Mouse (Mus musculus) fat pad, adult 2 months (tissue): Measurements from ENCODE around the gene Dnah8.
"Not testable (repeated sequence)": the region's sequence is repeated elsewhere in the genome, so short reads cannot be mapped to it uniquely, and the experiment has no call there.

Experiments used
- DNase-seq: peaks from one replicate; pipeline ENCODE4 v3.0.0-alpha.2; 2011; ENCODE audit warnings: low read depth, low spot score; ENCODE audit errors: extremely low read depth

The Dnah8 gene

DNA sequence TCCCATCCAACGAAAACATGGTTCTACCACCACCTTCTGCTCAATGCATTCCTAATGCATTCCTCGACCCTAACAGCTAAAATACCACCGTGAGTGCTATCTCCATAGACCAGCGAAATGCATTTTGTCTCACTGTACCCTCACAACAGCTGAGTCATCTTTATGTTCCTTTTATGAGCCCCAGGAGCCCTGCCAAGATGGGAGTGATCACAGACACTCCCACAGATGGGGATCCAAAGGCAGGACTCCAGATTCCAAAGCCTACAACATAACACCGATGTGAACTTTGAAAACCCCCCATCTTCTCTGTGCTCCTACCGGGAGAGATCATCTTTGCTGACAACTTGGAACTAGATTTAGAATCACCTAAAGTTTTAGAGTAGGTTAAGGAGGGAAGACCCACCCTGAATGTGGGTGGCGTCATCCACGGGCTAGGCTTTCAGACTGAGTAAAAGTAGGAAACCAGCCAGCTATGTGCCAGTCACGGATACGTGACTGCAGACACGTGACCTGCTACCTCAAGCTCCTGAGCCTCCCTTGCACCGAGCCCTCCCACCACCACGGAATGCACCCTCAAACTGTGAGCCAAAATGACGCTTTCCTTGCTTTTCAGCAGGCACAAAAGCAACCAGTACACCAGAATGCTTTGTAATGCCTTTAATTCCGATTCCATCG lies 14.7 kb upstream of the Dnah8 start:
- DNase-seq = no peak

DNA sequence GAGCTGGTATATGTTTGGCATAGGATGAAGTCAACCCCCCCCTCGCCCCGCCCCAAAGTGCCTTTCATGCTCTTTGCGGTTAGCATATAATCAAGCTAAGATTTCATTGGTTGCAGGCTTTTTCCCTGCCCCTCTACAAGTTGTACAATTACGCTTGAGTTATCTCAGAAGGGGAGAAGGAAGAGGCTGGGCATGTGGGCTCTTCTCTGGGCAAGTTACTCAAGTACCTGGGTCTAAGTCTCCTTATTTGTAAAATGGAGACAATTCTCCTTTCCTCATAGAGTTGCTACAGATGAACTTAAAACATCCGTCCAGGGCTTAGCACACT lies 14.2 kb upstream of the Dnah8 start:
- no peak for DNase-seq

DNA sequence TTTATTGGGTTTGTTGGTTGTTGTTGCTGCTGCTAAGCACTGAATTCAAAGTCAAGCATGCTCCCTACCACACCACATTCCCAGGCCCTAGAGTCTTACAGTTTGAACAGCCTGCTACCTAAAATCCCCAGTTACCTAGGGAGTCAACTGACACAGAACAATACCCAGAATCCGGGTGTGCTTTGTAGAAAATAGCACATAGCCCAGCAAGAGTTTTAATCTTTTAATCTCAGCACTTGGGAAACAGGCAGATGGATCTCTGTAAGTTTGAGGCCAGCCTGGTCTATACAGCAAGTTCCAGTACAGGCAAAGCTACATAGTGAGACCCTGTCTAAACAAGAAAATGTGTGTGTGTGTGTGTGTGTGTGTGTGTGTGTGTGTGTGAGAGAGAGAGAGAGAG lies 13.4 kb upstream of the Dnah8 start:
- DNase-seq = no peak

DNA sequence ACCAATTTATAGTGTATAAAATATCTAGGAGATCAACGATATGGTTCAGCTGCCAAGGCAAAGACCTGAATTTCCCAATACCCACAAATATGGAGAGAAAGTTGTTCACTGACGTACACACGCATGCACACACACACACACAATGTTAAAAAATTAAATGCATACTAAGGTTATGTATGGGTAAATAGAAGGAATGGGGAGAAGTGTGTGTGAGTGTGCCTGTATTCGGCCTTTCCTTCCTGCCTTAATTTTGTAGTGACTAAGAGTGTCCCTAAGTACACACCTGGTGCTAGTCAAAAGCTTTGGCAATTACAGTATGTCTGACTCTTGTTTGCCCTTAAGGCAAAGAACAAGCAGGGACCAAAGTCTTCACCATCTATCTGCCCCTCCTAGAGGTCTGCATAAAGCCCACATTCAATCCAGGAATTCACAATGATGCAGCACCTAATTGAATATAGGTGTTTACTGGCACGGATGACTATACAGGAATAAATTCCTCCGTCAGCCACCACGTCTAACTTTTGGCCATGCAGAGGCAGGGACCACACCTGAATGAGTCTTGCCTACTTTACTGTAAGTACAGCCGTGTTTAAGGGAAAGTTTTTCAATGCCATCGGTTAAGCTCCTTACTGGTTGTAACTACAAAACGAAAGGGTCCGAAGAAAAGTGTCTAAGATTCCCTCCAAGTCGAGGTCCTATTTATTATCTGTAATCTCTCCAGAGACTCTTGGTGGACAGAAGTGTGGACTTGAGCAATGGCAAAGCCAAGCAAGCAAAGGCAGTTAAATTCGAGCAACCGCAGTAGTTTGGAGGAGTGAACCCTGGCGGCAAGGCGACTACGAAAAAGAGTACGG lies 12.7 kb upstream of the Dnah8 start:
- DNase-seq = no peak

DNA sequence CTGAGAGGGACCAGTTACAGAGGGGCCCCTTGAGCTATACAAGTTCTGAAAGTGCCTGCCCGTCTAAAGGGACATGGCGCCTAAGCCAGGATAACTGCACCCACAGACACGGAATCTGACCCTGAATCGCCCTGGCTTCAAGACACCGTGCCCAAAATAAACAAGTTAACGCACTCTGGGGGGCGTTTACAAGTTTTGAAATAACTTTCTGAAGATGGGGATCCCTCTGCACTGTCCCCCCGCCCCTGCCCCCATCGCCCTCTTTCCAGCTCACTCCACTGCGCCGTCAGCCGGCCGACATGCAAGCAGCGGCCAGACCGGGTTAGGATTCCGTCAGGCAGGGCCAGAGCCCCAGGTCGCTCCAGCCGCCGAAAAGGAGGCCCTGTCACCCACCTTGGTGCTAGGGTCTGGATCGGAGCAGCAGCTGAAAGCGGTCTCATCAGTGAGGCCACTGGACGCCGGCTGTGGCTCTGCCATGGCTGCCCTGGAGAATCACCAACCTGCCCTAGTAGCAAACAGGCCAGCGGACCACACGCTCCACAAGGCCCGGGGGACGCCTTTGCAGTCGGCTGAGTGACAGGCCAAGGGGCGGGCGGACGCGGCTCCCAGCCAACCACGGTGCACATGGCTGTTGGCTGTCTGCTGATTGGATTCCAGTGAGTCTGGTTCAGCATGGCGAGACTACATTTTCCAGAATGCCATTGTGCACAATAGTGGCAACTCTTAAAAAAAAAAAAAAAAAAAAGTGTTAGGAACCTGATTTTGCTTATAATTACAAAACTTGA lies 11.9 kb upstream of the Dnah8 start:
- DNase-seq = peak; percentile 67

DNA sequence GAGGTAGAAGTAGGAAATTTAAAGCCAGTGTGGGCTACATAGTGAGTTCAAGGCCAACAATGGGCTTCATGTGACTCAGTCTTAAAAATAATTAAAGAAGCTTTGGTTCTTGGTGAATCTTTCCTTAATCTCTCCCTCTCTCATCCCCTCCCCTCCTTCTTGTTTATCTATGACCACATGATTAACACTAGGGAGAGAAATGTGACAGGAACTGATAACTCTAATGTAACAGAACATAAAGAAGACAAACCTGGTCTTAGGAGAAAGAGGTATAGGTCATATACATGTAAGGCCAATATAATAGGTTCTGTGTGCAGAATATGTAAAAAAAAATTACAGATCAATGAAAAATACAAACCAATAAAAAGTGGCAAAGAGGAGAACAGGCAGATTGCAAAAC lies 10.8 kb upstream of the Dnah8 start:
- no peak for DNase-seq

DNA sequence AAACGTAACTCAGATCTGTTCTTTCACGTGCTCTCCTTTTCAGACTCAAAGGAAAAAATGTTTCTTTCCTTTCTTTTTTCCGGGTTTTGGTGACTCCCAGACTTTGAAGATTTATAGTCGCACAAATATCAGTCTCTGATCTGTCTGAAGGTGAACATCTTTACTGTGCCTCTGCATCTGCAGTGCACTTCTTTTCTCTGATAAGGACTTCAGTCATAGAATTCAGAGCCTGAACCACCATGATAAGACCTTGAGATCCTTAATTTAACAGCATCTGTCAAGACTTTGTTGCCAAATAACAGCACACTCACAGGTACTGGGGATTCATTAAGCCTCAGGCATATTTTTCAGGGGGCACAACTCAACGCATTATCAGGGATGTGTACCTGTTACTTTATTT lies 8.0 kb upstream of the Dnah8 start:
- DNase-seq = no peak

DNA sequence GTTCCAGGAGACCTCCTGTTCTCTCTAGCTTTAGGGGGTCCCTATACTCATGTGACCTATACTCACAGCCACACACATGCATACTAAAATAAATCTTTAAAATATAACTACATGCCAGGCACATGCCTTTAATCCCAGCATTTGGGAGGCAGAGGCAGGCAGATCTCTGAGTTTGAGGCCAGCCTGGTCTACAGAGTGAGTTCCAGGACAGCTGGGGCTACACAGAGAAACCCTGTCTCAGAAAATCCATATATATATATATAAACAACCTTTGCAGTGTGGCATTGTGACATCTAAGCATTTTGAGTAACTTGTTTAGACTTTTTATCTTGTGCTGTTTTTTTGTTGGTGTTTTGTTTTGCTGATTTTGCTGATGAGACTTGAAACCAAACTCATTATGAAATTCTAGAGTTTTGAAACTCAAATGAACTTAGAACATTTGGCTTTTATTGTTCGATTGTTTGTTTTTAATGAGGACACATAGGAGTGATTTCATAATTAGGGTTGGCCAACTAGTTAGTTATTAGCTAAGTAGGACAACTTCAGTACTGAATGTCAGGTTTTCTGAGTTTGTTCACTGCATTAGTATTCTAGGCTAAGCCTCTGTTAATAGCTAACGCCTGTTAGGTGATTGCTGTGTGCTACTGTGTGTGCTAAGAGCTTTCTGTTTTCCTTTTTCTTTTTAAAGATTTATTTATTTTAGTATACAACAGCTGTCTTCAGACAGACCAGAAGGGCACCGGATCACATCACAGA lies 5.8 kb upstream of the Dnah8 start:
- no peak for DNase-seq

DNA sequence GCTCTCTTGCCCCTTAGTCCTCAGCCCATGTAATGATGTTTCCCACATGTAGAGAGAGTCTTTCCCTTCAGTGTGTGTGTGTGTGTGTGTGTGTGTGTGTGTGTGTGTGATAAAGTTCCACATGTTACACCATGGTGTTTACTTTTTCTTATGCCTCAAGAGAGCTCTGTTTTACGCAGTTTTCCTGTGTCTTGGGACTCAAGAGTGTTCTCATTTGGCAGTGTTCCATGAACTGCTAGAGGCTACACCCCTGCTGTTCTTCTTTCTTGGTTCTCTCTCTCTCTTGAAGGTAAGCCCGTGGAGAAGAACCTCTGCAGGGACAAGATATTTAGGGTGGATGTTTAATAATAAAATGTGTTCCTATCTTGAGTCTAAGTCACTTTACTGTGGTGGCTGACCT lies 5.0 kb upstream of the Dnah8 start:
- no peak for DNase-seq

DNA sequence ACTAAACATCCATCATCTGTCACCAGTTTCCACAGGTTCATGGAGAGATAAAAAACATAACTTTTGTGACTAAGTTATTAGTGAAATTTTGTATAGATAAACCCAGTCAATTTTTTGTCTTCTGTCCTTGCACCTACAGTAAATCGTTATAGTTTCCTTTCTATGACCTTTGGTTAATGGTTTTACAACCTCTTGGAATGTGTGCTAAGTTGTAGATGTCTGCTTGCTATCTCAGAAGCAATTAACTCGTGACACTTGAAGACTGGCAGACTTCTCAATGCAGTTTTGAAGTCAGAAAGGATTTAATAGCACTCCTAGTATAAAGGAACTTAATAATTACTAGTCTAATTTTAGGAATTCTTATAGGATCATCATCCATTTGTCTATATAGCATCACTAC lies 3.6 kb upstream of the Dnah8 start:
- DNase-seq = no peak

DNA sequence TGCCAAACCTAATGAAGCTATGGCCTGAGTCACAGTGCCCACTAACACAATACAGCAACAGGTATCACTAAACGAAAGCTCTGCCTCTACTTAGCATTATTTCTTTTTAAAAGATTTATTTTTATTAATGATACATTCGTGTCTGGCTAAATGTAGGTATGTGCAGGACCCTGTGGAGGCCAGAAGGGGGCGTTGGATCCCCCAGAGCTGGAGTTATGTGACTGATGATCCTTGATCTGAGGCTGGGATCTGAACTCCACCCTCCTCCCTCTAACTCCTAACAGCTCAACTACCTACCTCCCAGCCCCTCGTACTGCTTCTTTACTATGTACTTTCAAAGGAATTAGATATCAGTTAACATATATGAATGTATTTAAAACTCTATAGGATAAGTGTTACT lies 2.7 kb upstream of the Dnah8 start:
- no peak for DNase-seq

DNA sequence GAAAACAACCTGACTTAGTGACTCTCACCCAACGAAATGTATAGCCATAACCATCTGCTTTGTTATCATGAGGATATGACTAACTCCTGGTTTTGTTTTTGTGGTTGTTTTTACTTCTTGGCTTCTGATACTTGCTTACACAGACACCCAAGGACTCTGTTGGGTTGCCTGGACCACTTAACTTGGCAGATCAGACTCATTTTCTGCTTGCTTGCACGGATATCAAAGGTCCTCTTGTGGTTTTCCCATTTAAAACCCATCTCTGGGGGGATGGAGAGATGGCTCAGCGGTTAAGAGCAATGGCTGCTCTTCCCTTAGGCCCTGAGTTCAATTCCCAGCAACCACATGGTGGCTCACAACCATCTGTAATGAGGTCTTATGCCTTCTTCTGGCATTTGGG lies 954 bp upstream of the Dnah8 start:
- no peak for DNase-seq

DNA sequence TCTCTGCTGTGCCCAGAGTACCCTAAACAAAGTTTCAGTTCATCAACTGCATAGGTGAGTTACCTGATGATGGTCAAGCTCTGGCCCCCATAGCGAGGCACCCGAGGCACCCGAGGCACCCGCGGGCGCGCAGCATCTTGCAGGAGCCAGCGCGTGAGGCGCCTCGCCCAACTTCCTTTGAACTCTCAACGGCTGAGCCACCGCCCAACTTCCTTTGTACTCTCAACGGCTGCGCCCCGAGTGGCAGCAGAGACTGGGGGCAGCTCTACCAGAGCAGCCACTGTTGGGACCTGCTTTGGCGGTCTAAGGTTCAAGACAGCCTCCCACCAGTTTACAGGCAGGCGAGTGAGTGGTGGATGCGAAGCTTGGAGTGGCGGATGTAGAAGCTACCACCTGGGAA lies 2.6 kb downstream of the Dnah8 start, which contains the start of gene Glo1:
Glo1 (minus strand) TSS at position 153 of the 400 bp plus-strand sequence.
- DNase-seq = not testable (repeated sequence)

DNA sequence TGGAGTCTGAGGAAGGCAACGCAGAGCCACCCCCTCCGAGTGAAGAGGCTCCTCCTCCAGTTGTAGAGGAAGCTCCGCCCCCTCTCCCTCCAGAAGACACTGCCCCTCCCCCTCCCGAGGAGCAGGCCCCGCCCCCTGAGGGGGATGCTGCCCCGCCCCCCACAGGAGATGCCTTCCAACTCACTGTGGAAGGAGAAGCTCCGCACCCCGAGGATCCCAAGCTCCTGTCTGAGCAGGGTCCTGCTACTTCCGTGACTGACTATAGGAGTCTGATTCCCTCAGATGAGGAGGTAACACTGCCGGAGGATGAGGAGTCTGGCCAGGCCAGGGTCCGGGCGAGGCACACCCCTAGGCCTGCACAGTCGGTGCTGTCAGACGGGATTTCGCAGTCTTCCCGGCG lies 11.2 kb downstream of the Dnah8 start:
- no peak for DNase-seq

DNA sequence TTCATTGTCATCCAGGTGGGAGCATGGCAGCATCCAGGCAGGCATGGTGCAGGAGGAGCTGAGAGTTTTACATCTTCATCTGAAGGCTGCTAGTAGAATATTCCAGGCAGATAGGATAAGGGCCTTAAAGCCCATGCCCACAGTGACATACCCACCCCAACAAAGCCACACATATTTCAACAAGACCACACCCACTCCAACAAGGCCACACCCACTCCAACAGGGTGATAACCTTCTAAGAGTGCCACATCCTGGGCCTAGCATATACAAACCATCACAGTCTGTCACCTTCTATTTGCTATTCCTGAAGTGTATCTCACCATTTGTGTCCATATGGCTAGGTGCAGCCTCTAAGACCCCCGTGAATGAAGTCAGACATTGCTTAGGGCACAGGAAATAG lies 13.6 kb downstream of the Dnah8 start:
- no peak for DNase-seq

DNA sequence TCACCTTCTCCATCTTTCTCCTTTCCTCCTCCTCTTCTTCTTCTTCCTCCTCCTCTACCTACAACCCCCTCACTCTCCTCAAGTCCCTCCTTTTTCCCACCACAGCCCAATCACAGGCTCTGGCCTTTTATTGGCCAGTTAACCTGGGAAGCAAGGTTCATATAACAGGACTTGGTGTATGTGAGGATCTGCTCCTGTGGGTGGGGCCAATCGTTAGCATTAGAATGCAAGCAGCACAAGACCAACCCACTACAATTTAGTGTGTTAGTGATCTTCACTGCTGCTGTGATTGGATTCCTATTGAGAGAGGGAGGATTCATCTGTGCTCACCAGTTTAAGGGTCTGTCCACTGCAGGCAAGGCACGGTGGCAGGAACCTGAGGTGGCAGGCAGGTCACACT lies 14.8 kb downstream of the Dnah8 start:
- DNase-seq = no peak

DNA sequence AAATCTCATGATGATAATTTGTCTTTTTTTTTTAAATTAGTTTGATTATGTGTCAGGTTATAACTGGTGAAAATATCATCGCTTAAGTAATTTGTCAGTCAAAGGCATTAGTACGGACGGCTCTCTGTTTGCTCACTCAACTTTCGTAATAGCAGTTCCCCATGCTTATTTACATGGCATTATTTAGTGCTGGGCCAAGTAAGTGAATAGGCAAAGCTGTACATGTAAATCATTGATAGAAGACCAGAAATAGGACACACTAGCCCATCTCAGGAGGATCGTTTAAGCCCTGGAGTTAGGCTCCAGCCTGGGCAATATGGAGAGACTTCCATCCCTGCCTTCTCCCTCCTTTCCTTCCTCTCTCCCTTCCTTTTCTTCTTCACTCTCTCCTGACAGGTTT lies 16.7 kb downstream of the Dnah8 start:
- no peak for DNase-seq

DNA sequence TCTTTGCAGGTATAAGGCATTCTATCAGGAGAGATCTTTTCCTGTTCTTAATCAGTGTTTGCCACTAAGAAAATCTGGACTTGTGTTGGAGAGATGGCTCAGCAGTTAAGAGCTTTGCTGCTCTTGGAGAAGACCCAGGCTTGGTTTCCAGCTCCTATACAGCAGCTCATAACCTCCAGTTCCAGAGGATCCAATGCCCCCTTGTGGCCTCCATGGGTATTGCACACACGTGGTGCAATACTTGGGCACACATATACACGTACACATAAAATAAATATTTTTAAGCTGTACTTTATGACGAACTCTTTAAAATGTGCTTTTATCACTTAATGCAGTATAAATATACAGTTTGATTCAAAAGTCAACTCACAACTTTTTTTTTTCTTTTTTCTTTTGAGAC lies 24.6 kb downstream of the Dnah8 start:
- no peak for DNase-seq

DNA sequence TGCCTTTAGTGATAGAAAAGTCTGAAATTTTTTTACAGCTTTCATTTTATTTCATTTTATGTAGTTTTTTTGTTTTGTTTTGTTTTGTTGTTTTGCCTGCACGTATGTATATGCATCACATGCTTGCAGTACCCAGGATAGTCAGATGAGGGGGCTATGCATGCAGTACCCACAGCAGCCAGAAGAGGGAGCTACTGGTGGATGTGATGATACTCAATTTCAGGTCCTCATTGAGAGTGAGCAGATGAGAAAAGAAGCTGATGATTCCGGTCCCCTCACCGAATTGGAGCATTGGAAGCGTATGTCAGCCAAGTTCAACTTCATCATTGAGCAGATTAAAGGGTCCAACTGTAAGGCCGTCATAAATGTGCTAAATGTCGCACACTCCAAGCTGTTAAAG lies 28.9 kb downstream of the Dnah8 start:
- DNase-seq = no peak

DNA sequence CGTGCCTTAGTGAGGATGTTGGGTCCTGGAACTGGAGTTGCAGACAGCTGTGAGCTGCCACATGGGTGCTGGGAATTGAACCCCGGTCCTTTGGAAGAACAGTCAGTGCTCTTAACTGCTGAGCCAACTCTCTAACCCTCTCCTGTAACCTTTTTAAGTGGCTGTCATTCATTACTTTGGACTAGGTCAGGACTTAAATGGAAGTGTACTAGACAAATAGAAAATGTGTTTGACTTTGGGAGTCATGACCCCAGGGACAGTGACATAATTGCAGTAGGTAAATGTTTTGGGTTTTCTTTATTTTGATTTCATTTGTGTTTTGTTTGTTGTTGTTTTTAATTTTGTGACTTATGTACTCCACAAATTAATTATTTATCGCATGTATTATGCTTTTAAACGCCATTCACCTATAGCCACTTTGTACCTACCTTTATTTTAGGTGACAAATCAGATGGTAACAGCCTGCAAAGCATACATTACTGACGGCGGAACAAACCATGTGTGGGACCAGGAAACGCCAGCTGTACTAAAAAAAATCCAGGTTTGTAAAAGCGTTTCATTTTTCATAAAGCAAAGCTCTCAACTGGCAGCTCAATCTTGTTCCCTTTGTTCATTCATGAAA lies 33.5 kb downstream of the Dnah8 start:
- no peak for DNase-seq

DNA sequence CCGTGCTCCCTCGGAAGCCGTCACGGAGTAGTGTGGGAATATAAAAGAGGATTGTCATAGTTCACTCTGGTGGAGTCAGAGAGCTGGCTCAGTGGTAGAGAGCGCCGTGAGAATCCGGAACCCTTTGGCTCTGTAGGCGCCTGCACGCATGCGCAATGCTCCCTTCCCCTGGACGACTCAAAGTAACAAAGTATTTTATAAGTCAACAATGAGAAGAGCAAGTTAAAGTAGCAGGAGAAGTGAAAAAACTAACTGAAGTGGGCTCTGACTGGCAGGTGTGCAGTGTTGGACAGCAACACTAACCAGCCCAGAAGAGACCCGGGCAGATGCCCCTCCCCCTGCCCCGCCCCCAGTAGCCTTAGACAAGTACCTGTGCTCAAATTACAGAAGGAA lies 34.0 kb downstream of the Dnah8 start:
- no peak for DNase-seq
